Mouse (Mus musculus): ENCODE measurements around the gene Zfpl1.

DNA sequence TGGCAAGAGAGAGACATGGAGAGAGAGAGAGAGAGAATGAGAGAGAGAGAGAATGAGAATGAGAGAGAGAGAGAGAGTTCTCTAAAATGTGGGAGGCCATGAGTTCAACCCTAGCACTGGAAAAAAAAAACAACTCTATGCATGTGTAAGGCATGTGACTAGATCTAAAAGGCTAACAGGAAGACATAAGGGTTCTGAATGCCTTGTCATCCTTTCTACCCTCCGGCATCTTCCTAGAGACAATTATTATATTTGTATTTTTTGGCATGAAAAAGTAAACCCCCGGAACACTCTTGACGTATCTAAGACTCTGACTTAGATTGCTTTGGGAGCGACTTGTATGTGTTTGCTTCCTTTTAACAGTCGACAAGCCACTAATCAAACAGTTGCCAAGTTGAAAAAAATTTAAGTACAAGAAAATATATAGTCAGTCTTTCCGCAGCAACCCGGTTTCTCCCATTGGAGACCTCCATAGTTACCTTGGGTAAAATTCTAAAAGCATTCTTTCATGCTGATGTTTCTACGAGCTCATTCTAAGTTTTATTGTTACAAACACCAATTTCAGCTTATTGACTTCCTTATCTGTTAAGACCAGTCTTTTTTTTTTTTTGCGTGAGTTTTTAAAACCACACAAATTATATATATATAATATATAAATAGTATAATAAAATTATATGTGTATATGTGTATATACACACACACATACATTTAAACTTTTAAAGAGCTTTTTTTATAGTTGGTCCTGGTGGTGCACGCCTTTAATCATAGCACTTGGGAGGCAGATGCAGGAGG, 42.2 kb upstream of the Zfpl1 start:
- TF ChIP-seq POLR2A (IDR thresholded peaks at IDR 0.05; ENCODE audit: low read depth, low read length) (no peak), CTCF (IDR thresholded peaks at IDR 0.05; ENCODE audit: extremely low read depth, insufficient read depth, insufficient read length, insufficient replicate concordance) (no peak)
